Mouse (Mus musculus): ENCODE measurements around the gene Mog. TPM values are rescaled to one million over a fixed set of nuclear protein-coding genes. Genes with fewer than 3 reads are reported as not detected.

Gene Mog
- polyA plus RNA-seq (2021): 0.10 TPM

DNA sequence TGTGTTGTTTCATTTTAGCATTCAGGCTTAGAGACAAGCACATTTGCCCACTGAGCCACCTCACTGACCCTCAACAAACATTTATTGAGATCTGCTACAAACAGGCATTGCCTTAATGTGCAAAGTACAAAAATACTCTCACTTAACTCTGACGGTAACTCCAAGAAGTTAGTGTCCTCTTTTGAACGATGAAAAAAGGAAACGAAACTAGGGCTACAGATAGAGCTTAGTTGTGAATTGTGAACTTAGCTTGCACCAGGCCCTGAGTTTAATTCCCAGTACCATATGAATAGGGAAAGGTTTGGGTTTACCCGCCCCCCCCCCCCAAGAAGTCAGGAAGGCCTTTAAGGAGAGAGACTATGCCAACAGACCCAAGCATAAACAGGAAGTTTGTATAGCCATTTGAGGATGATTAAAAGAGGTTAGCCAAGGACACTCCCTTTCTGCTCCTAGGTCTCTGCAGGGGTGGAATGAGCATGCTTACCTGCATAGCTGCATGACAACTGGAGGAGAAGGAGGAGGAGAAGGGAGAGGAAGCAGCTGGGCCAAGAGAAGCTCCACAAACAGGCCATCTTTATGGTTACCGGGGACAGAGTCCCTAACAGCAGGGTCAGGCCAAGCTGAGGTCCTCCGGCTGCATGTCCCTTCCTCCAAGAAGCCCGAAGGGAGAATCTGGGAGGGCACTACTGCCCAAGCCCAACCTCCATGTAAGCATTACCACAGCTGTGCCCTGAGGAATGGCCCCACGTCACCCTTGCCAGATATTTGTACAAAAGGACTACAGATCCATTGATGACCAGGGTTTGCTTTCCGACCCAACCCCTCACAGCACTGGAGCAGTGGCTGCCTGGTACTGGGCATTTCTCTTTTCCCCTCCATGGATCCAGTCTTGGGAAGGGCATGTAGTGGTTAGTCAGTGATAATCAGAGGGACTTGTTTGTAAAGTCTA lies at the start of gene Mog:
Mog (minus strand) TSS at position 771 of the 949 bp plus-strand sequence.
- no peak for DNase-seq (ENCODE audit: low read depth, low spot score)
- no peak for TF ChIP-seq CTCF (IDR thresholded peaks at IDR 0.05)
- in situ Hi-C loops (cut with MboI; ENCODE audit: low pct_unique_long_range_greater_than_20kb): no loop called here
- POLR2A ChIA-PET: interaction anchor here (0.6 kb wide), 1 partner anchor 240 kb away, joined by 3 read pairs; no protein-coding TSS in a partner anchor
- no peaks in the 10 kb centered on the region for H3K27me3 ChIP-seq
- CTCF ChIA-PET: no interaction called here
- ATAC-seq: no peak

- H3K27me3 ChIP-seq: no peaks in the 10 kb centered on the region
- POLR2A ChIA-PET: no interaction called here
- ATAC-seq (no peak), DNase-seq (ENCODE audit: low read depth, low spot score) (no peak)
- TF ChIP-seq CTCF (IDR thresholded peaks at IDR 0.05): no peak
- in situ Hi-C loops (cut with MboI; ENCODE audit: low pct_unique_long_range_greater_than_20kb): loop anchor here (25.0 kb wide), 1 partner anchor 811 kb away; the partner anchor contains the start of genes Rpp21 and Trim39
- CTCF ChIA-PET: interaction anchor here (1.6 kb wide), 1 partner anchor 10 kb away, joined by 5 read pairs; no protein-coding TSS in a partner anchor
Observed at GRCm38 (mm10) chr17:37072730-37073276, 49.6 kb upstream of the Mog start.

DNA sequence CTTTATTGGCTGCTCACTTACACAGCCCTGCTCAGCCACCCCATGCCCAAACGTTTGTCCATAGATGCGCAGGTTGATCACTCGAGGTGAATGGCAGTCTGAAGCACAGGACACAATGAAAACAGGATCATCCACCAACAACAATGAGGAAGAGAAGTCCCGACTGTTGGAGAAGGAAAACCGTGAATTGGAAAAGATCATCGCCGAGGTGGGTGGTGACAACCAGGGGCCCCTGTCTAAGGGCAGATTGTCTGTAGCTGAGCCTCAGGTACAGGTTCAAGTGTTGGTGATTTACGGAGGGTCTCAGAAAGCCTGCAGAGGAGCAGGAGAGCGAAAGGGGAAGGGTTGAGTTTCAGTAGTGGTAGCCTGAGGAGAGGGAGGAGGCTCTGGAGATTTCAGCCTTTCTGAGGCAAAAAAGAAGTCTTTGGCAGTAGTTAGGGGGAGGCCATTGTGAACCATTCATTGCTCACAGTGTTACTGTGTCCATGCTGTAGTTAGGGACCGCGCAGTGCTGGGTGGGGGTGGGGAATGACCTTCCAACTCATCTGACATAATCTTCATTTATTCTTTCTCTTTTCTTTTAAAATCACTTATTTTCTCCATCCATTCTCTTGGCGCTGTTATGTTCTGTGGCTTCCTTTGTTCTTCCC lies 49.0 kb upstream of the Mog start:
- POLR2A ChIA-PET: no interaction called here
- H3K27me3 ChIP-seq: no peaks in the 10 kb centered on the region
- DNase-seq (ENCODE audit: low read depth, low spot score): no peak
- in situ Hi-C loops (cut with MboI; ENCODE audit: low pct_unique_long_range_greater_than_20kb): loop anchor here (25.0 kb wide), 1 partner anchor 810 kb away; the partner anchor contains the start of genes Rpp21 and Trim39
- TF ChIP-seq CTCF (IDR thresholded peaks at IDR 0.05): no peak
- CTCF ChIA-PET: interaction anchor here (1.6 kb wide), 1 partner anchor 11 kb away, joined by 5 read pairs; no protein-coding TSS in a partner anchor
- ATAC-seq: no peak

GRCm38 (mm10) chr17:37070121-37070520 lies 46.9 kb upstream of the Mog start:
- no peak for ATAC-seq
- ChIA-PET CTCF (interaction anchor here (1.3 to 2.6 kb wide), 3 partner anchors 9 to 134 kb away, joined by 3 to 10 read pairs (median 6); no protein-coding TSS in a partner anchor), POLR2A (no interaction called here)
- DNase-seq (ENCODE audit: low read depth, low spot score): no peak
- H3K27me3 ChIP-seq: no peaks in the 10 kb centered on the region
- no peak for TF ChIP-seq CTCF (IDR thresholded peaks at IDR 0.05)
- in situ Hi-C loops (cut with MboI; ENCODE audit: low pct_unique_long_range_greater_than_20kb): loop anchor here (25.0 kb wide), 1 partner anchor 808 kb away; the partner anchor contains the start of genes Rpp21 and Trim39

DNA sequence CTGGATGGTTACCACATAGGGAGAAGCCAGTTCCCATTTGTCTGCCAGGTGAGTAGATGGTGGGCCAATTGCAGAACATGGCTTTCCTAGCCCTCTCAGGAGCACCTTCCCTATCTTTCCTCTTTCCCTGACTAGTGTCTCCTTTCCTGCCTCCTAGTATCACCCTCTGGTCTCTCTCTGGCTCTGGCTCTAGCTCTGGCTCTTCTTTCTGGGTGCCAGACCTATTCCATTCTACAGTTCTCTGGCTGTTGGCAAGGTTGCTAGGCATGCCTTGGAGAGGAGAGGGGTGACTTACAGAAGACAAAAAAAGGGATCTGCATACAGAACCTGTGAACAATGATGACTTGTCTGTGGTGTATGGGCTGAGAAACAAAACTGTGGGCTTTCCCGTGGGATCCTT lies 44.7 kb upstream of the Mog start:
- CTCF ChIA-PET: no interaction called here
- DNase-seq (ENCODE audit: low read depth, low spot score) (no peak), ATAC-seq (no peak)
- no peaks in the 10 kb centered on the region for H3K27me3 ChIP-seq
- POLR2A ChIA-PET: no interaction called here
- in situ Hi-C loops (cut with MboI; ENCODE audit: low pct_unique_long_range_greater_than_20kb): loop anchor here (25.0 kb wide), 1 partner anchor 806 kb away; the partner anchor contains the start of genes Rpp21 and Trim39
- TF ChIP-seq CTCF (IDR thresholded peaks at IDR 0.05): no peak

DNA sequence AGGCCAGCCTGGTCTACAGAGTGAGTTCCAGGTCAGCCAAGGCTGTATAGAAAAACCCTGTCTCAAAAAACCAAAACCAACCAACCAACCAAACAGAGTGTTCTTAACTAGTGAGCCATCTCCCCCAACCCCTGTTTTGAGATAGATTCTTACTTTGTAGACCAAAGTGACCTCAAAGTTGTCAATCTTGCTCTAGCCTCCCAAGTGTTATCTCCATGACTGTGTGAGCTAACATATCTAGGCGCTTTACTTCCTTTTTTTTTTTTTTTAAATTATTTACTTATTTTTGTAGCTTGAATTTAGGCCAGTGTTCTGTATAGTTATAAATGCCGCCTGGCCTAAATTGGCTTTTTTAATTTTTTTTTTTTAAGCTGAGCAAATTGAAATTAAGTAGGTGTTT lies 42.8 kb upstream of the Mog start:
- no peak for TF ChIP-seq CTCF (IDR thresholded peaks at IDR 0.05)
- no peak for DNase-seq (ENCODE audit: low read depth, low spot score)
- ChIA-PET POLR2A (no interaction called here), CTCF (no interaction called here)
- no peaks in the 10 kb centered on the region for H3K27me3 ChIP-seq
- no peak for ATAC-seq
- in situ Hi-C loops (cut with MboI; ENCODE audit: low pct_unique_long_range_greater_than_20kb): loop anchor here (25.0 kb wide), 1 partner anchor 804 kb away; the partner anchor contains the start of genes Rpp21 and Trim39

DNA sequence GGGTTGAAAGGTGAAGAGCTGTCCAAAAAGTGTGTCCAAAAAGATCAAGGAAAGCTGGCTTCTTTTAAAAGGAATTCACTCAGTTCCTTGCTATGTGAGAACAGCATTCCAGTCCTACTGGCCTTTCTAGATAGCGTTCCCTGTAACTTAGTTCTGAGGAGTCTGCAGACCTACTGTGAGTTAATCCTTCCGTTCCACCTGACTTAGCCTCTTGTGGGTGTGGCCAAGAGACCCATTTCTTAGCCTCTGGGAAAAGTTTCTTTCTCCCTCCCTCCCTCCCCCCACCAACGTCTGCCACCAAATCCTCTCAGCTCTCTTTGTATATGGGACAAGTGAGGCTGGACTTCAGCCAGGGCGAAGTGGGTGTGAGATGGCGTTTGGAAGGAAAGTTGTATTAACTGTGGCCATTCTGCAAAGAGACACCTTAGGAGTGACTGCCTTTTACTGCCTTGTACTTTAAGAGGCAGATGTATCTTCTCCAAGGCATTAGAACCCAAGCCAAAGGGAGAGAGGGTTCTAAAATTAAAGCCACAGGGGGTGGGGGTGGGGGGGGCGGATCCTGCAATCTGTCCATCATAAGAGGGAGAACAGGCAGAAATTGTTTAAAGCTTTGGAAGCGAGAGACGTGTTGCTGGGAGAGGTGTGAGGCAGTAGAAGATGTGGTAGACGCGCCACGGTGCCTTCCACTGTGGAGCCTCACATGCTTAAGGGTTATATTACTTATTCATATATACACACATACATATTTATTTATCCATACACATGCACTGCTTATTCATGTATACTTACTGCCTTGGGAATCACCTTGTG lies 40.7 kb upstream of the Mog start:
- POLR2A ChIA-PET: interaction anchor here (0.6 to 2.1 kb wide), 3 partner anchors 11 to 17 kb away, joined by 3 to 6 read pairs (median 5); no protein-coding TSS in a partner anchor
- no peaks in the 10 kb centered on the region for H3K27me3 ChIP-seq
- no peak for DNase-seq (ENCODE audit: low read depth, low spot score)
- CTCF ChIA-PET: interaction anchor here (2.2 kb wide), 1 partner anchor 16 kb away, joined by 5 read pairs; no protein-coding TSS in a partner anchor
- in situ Hi-C loops (cut with MboI; ENCODE audit: low pct_unique_long_range_greater_than_20kb): loop anchor here (25.0 kb wide), 1 partner anchor 802 kb away; the partner anchor contains the start of genes Rpp21 and Trim39
- TF ChIP-seq CTCF (IDR thresholded peaks at IDR 0.05): no peak
- ATAC-seq: no peak

DNA sequence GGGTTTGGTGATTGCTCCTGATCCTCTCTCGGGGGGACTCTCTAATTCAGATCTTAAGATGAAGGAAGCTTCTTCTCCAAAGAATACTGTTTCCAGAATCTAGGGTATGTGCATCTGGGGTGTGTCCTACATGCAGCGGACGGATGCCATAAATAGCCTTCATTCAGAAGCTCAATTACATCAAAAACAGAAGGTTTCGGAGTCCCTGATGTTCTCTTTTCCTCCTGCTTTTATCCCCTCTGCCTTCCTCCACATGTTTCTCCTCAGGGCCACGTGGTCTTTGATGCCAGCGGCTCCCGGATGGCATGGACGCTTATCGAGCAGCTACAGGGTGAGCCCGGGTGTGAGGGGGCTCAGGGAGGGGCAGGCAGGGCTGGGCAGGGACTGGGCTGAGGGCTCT lies 39.9 kb upstream of the Mog start:
- CTCF ChIA-PET: interaction anchor here (2.4 kb wide), 1 partner anchor 21 kb away, joined by 9 read pairs; no protein-coding TSS in a partner anchor
- POLR2A ChIA-PET: interaction anchor here (2.1 kb wide), 1 partner anchor 10 kb away, joined by 5 read pairs; no protein-coding TSS in a partner anchor
- H3K27me3 ChIP-seq: no peaks in the 10 kb centered on the region
- ATAC-seq (no peak), DNase-seq (ENCODE audit: low read depth, low spot score) (no peak)
- no peak for TF ChIP-seq CTCF (IDR thresholded peaks at IDR 0.05)
- in situ Hi-C loops (cut with MboI; ENCODE audit: low pct_unique_long_range_greater_than_20kb): loop anchor here (25.0 kb wide), 1 partner anchor 801 kb away; the partner anchor contains the start of genes Rpp21 and Trim39

DNA sequence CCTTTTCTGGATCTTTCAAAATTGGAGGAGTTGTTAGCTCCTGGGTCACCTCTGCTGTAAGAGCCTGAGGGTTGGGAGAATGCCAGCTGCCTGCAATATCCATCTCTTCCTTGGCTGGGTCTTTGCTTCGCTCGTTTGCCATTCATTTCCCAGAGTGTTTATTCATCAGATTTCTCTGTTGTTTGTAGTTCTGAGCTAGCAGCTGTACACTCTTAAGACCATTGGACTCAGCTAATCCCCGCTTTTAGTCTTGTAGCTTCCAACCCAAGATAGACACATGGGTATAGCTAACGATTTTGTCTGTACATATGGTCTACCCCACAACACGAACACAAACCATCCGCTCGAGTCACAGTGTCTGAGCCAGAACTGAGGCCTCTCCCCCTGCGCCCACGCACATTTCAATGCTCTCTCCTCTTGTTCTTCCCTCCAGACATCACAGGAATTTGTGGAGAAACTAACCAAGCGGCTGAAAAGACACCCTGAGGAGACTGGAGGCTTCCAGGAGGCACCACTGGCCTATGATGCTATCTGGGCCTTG lies 39.0 kb upstream of the Mog start:
- ChIA-PET POLR2A (interaction anchor here (1.1 to 2.1 kb wide), 2 partner anchors 9 to 17 kb away, joined by 4 to 5 read pairs; partner anchors contain the start of gene Gabbr1), CTCF (interaction anchor here (0.9 to 2.4 kb wide), 5 partner anchors 8 to 142 kb away, joined by 3 to 9 read pairs (median 3); no protein-coding TSS in a partner anchor)
- H3K27me3 ChIP-seq: no peaks in the 10 kb centered on the region
- DNase-seq (ENCODE audit: low read depth, low spot score) (no peak), ATAC-seq (no peak)
- no peak for TF ChIP-seq CTCF (IDR thresholded peaks at IDR 0.05)
- in situ Hi-C loops (cut with MboI; ENCODE audit: low pct_unique_long_range_greater_than_20kb): loop anchor here (25.0 kb wide), 1 partner anchor 800 kb away; the partner anchor contains the start of genes Rpp21 and Trim39
